Mouse (Mus musculus) midbrain, embryonic 16.5 days (tissue): Measurements from ENCODE around the gene Snrnp200. TPM values are rescaled to one million over a fixed set of nuclear protein-coding genes. Genes with fewer than 3 reads are reported as not detected.
A peak's percentile ranks its signal among the peaks of the same experiment; 100 is the strongest.
"Not testable (repeated sequence)": the region's sequence is repeated elsewhere in the genome, so short reads cannot be mapped to it uniquely, and the experiment has no call there.

Experiments used
- ATAC-seq: fragments of 200-750 bp; cut with Nextera tagmentation; 2 replicates; pipeline ENCODE4 v1.8.0; 2017; ENCODE audit warnings: moderate TSS enrichment
- H3K27ac ChIP-seq: fragments of 300-500 bp; sonication (generic); 2 replicates; pipeline ENCODE4 v1.5.1; 2014; ENCODE audit warnings: mild to moderate bottlenecking, low read length, mixed read lengths
- H3K27me3 ChIP-seq: fragments of 300-500 bp; sonication (generic); 2 replicates; pipeline ENCODE4 v1.6.1; 2014; ENCODE audit warnings: low read depth, low read length, mixed read lengths; ENCODE audit not compliant: control insufficient read depth, insufficient read depth
- H3K36me3 ChIP-seq: fragments of 300-500 bp; sonication (generic); 2 replicates; pipeline ENCODE4 v1.6.1; 2014; ENCODE audit warnings: mild to moderate bottlenecking, low read length, moderate library complexity, mixed read lengths; ENCODE audit not compliant: control insufficient read depth, insufficient read depth
- H3K4me1 ChIP-seq: fragments of 300-500 bp; sonication (generic); 2 replicates; pipeline ENCODE4 v1.6.1; 2014; ENCODE audit warnings: mild to moderate bottlenecking, low read length, mixed read lengths; ENCODE audit not compliant: control insufficient read depth, insufficient read depth
- H3K4me2 ChIP-seq: fragments of 300-500 bp; sonication (generic); 2 replicates; pipeline ENCODE4 v1.6.1; 2014; ENCODE audit warnings: mild to moderate bottlenecking, low read length, mixed read lengths
- H3K4me3 ChIP-seq: fragments of 300-500 bp; sonication (generic); 2 replicates; pipeline ENCODE4 v1.5.1; 2014; ENCODE audit warnings: low read depth, mild to moderate bottlenecking, low read length, moderate library complexity, mixed read lengths
- H3K9ac ChIP-seq: fragments of 300-500 bp; sonication (generic); 2 replicates; pipeline ENCODE4 v1.6.1; 2014; ENCODE audit warnings: low read depth, low read length, mixed read lengths
- H3K9me3 ChIP-seq: fragments of 300-500 bp; sonication (generic); replicated peaks from 2 replicates; pipeline ENCODE4 v1.6.1; 2014; ENCODE audit warnings: mild to moderate bottlenecking, low read length, mixed read lengths; ENCODE audit not compliant: control insufficient read depth, poor library complexity, severe bottlenecking
- WGBS: fragments of 180-500 bp; shearing (Covaris S2); extraction: QIAGEN DNeasy Blood & Tissue Kit; methylation state at CpG from one replicate; pipeline ENCODE4 v1.1.7; 2014; 5-methylcytosine and 5-hydroxymethylcytosine counted together
- polyA plus RNA-seq: library from polyadenylated mRNA; unstranded; fragments of >200 nt; fragmentation: Nextera tagmentation; extraction: Ambion mirVana; gene quantifications from 2 replicates; pipeline ENCODE4 v1.2.1, GENCODE M21; 2015

Gene Snrnp200
- polyA plus RNA-seq, 1 experiment from 2014 or later, result 52.1 TPM

GRCm38 (mm10) chr2:127270300-127271041 is 62.3 kb downstream of the Snrnp200 start:
- under 1% methylated on average over 64 of the region's 75 CpGs for WGBS
- Histone ChIP-seq H3K36me3 (no peaks in the 10 kb centered on the region; the same call in 1 of the 2 replicates), H3K9ac (peak overlapping the region; percentile 90), H3K9me3 (no peaks in the 10 kb centered on the region), H3K4me3 (peak overlapping the region; percentile 97), H3K4me1 (peaks cover 34% of the 10 kb centered on the region), H3K27me3 (no peaks in the 10 kb centered on the region), H3K27ac (peak overlapping the region; percentile 95), H3K4me2 (peak overlapping the region; percentile 56)
- ATAC-seq, result peak; percentile 97

GRCm38 (mm10) chr2:127271042-127271515 is 62.9 kb downstream of the Snrnp200 start:
- peak overlapping the region; percentile 97 for H3K4me3 ChIP-seq
- H3K36me3 ChIP-seq, result no peaks in the 10 kb centered on the region; the same call in 1 of the 2 replicates
- no peak for ATAC-seq
- H3K4me1 ChIP-seq, result peaks cover 36% of the 10 kb centered on the region
- H3K27me3 ChIP-seq, result no peaks in the 10 kb centered on the region
- H3K4me2 ChIP-seq, result peak overlapping the region; percentile 56
- H3K9me3 ChIP-seq, result no peaks in the 10 kb centered on the region
- WGBS, result 13% methylated on average over 8 of the region's 8 CpGs
- H3K27ac ChIP-seq, result peak overlapping the region; percentile 95
- peak overlapping the region; percentile 90 for H3K9ac ChIP-seq

- H3K36me3 ChIP-seq, H3K4me3 ChIP-seq, H3K9me3 ChIP-seq, ATAC-seq, H3K4me2 ChIP-seq, H3K27me3 ChIP-seq, H3K9ac ChIP-seq, H3K27ac ChIP-seq: not testable (repeated sequence)
- WGBS, result 94% methylated on average over 4 of the region's 4 CpGs
- peaks cover 36% of the 10 kb centered on the region for H3K4me1 ChIP-seq
Observed at GRCm38 (mm10) chr2:127272049-127272448, 63.9 kb downstream of the Snrnp200 start.

- H3K4me3 ChIP-seq, result no peak overlapping the region
- 96% methylated on average over 3 of the region's 3 CpGs for WGBS
- H3K9me3 ChIP-seq, result no peaks in the 10 kb centered on the region
- H3K4me1 ChIP-seq, result peaks cover 36% of the 10 kb centered on the region
- no peaks in the 10 kb centered on the region for H3K27me3 ChIP-seq
- H3K9ac ChIP-seq, result no peak overlapping the region
- no peaks in the 10 kb centered on the region; the same call in 1 of the 2 replicates for H3K36me3 ChIP-seq
- H3K27ac ChIP-seq, result no peak overlapping the region
- no peak for ATAC-seq
- no peak overlapping the region for H3K4me2 ChIP-seq
Observed at GRCm38 (mm10) chr2:127272806-127273205, 64.6 kb downstream of the Snrnp200 start.

GRCm38 (mm10) chr2:127274590-127274989 is 66.4 kb downstream of the Snrnp200 start:
- Histone ChIP-seq H3K4me3 (no peak overlapping the region), H3K4me2 (no peak overlapping the region), H3K36me3 (no peaks in the 10 kb centered on the region; the same call in 1 of the 2 replicates), H3K9ac (no peak overlapping the region), H3K4me1 (peaks cover 36% of the 10 kb centered on the region), H3K27me3 (no peaks in the 10 kb centered on the region), H3K27ac (no peak overlapping the region), H3K9me3 (no peaks in the 10 kb centered on the region)
- WGBS, result 93% methylated on average over 2 of the region's 2 CpGs
- ATAC-seq, result no peak

GRCm38 (mm10) chr2:127275551-127276320 is 67.5 kb downstream of the Snrnp200 start:
- H3K27me3 ChIP-seq, result no peaks in the 10 kb centered on the region
- H3K4me2 ChIP-seq, result no peak overlapping the region
- H3K4me1 ChIP-seq, result peaks cover 36% of the 10 kb centered on the region
- H3K9me3 ChIP-seq, result no peaks in the 10 kb centered on the region
- no peak overlapping the region for H3K9ac ChIP-seq
- 85% methylated on average over 5 of the region's 5 CpGs for WGBS
- no peaks in the 10 kb centered on the region; the same call in 1 of the 2 replicates for H3K36me3 ChIP-seq
- no peak for ATAC-seq
- no peak overlapping the region for H3K27ac ChIP-seq
- no peak overlapping the region for H3K4me3 ChIP-seq

- H3K27me3 ChIP-seq, result no peaks in the 10 kb centered on the region
- H3K9me3 ChIP-seq, result no peaks in the 10 kb centered on the region
- ATAC-seq, result no peak
- H3K9ac ChIP-seq, result no peak overlapping the region
- H3K36me3 ChIP-seq, result no peaks in the 10 kb centered on the region
- no peak overlapping the region for H3K27ac ChIP-seq
- peaks cover 17% of the 10 kb centered on the region for H3K4me1 ChIP-seq
- H3K4me3 ChIP-seq, result no peak overlapping the region
- no peak overlapping the region for H3K4me2 ChIP-seq
Observed at GRCm38 (mm10) chr2:127278162-127278561, 70.0 kb downstream of the Snrnp200 start.
